Mouse (Mus musculus) CH12.LX (cell line): Measurements from ENCODE around the gene Syne3.

Experiments
- CTCF ChIP-seq, 2 experiments: IDR thresholded peaks in 1 of 2; conservative IDR thresholded peaks in 1 of 2; 2 replicates each; pipeline ENCODE4 v1.5.1; 2011 to 2012; ENCODE audit warnings: low read depth in 2 of 2, low read length in 2 of 2, improper control_type of control experiment in 1 of 2, inconsistent platforms in 1 of 2, mild to moderate bottlenecking in 1 of 2, moderate library complexity in 1 of 2
- MAX ChIP-seq: IDR thresholded peaks from 2 replicates; pipeline ENCODE4 v1.6.1; 2011; ENCODE audit warnings: low read length, improper control_type of control experiment
- MXI1 ChIP-seq: IDR thresholded peaks from 2 replicates; pipeline ENCODE4 v1.6.1; 2011; ENCODE audit warnings: mild to moderate bottlenecking, low read depth, low read length, improper control_type of control experiment

- TF ChIP-seq CTCF (conservative IDR thresholded peaks at IDR 0.05 in 1 of 2, IDR thresholded peaks at IDR 0.05 in 1 of 2; ENCODE audit: low read depth in 2 of 2, low read length in 2 of 2) (no peak; a peak in 1 of 4 replicates), MAX (peak; percentile 22), MXI1 (no peak)
Observed at GRCm38 (mm10) chr12:105022141-105022540, 12.5 kb upstream of the Syne3 start.
